Mouse (Mus musculus) megakaryocyte, embryonic 14.5 days (primary cell): Measurements from ENCODE around the gene 1110017D15Rik.

Experiments
- FLI1 ChIP-seq: IDR thresholded peaks from 2 replicates; pipeline ENCODE4 v1.6.1; 2012; ENCODE audit warnings: low read length, inconsistent platforms, mixed read lengths
- GATA1 ChIP-seq: IDR thresholded peaks from 3 replicates; pipeline ENCODE4 v1.6.1; 2012; ENCODE audit warnings: mixed read lengths, low read length, inconsistent platforms, borderline replicate concordance

GRCm38 (mm10) chr4:41552529-41552928, 35.4 kb upstream of the 1110017D15Rik start:
- TF ChIP-seq GATA1 (no peak), FLI1 (no peak)
